Mouse (Mus musculus) CH12.LX (cell line): ENCODE measurements around the gene 6330409D20Rik.

Experiments used
- E2F4 ChIP-seq: IDR thresholded peaks from 2 replicates; pipeline ENCODE4 v1.6.1; 2011; ENCODE audit warnings: low read depth, low read length, improper control_type of control experiment; ENCODE audit not compliant: insufficient replicate concordance
- EP300 ChIP-seq: IDR thresholded peaks from 2 replicates; pipeline ENCODE4 v1.6.1; 2011; ENCODE audit warnings: low read length, improper control_type of control experiment
- MEF2A ChIP-seq: IDR thresholded peaks from 2 replicates; pipeline ENCODE4 v1.6.1; 2014; ENCODE audit warnings: low read depth, mild to moderate bottlenecking, inconsistent platforms, low read length, improper control_type of control experiment, borderline replicate concordance
- POLR2A ChIP-seq: IDR thresholded peaks from 2 replicates; pipeline ENCODE4 v1.6.1; 2011; ENCODE audit warnings: low read depth, mild to moderate bottlenecking, improper control_type of control experiment, low read length
- TCF12 ChIP-seq: IDR thresholded peaks from 2 replicates; pipeline ENCODE4 v1.6.1; 2014; ENCODE audit warnings: low read depth, mild to moderate bottlenecking, inconsistent platforms, low read length, improper control_type of control experiment
- USF2 ChIP-seq: conservative IDR thresholded peaks from 2 replicates; pipeline ENCODE4 v1.6.1; 2011; ENCODE audit warnings: low read depth, low read length, improper control_type of control experiment

- TF ChIP-seq EP300 (no peak), USF2 (no peak), POLR2A (no peak), MEF2A (no peak), TCF12 (no peak), E2F4 (no peak)
Observed at GRCm38 (mm10) chr2:32724149-32724548, 16.7 kb downstream of the 6330409D20Rik start.
